Mouse (Mus musculus): Measurements from ENCODE around the gene Mmp7.

The Mmp7 gene

DNA sequence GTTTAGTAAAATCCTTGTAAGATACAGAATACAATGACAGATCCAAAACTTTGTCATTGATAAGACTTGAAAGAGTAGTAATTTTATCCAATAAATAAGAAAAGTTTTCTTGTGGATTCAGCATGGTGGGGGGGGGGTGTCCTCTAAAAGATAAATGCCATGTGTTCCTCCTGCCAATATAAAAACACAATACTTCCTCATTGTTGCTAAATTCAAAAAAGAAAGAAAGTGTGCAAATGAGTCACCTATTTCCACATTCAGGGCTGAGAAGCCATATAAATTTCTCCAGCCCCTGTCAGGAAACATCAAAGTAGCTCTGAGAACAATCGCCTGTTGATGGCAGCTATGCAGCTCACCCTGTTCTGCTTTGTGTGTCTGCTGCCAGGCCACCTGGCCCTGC lies at the start of gene Mmp7:
Mmp7 (plus strand) TSS at position 301 of the 400 bp plus-strand sequence.
- no peak for DNase-seq (ENCODE audit: extremely low read depth, low read depth, low spot score)

DNA sequence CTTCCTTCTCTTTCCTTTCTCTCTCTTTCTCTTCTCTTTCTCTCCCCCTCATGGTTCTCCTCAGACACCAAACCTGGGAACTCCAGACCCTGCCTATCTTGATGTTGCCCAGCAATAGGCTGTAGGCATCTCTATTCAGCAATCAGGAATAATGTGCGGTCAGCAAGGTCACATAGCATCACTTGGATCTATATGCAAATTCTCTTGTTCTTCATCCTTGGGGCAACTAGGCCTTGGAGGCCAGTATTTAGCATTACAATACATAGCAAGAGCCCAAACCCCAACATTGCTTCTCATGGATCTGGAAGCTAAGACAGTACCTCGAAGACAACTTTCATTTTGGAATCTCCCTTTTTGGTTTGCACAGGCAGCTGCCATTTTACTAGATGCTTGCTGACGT lies 44.0 kb upstream of the Mmp7 start:
- no peak for DNase-seq (ENCODE audit: extremely low read depth, low read depth, low spot score)

DNA sequence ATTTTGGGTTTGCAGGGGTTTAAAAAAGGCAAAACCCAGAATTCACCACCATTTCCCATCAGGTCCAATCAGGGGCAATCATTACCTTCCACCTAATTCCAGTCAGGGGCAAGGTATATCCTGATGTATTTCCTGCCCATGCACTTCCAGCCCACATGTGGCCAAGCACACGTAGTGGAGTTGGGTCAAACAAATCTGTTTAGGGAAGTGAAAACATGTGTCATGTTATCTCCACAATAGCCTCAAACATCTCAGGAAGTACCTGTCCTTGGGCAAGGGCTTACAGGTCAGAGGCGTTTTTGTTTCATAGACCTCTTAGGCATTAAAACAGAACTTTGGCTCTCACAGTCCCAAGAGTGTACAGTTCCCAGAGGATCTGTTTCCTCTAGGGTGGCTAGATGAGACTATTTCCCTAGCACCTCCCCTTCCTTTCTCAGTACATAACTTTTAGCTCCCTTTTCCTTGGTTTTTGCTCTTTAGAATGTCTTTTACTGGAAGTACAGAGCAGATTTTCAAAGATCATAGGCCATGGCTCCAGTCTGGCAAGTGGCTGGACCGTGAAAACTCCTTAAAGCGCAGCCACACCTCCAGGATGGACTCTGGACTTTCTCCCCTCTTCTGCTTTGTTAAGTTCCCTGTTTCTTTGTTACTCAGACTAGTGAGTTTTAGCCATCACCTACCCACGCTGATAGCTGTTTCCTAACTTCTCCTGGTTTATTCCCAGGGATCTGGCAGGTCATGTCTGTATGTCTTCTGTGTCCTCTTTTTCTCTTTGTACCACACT lies 41.3 kb upstream of the Mmp7 start:
- DNase-seq (ENCODE audit: extremely low read depth, low read depth, low spot score) = no peak

DNA sequence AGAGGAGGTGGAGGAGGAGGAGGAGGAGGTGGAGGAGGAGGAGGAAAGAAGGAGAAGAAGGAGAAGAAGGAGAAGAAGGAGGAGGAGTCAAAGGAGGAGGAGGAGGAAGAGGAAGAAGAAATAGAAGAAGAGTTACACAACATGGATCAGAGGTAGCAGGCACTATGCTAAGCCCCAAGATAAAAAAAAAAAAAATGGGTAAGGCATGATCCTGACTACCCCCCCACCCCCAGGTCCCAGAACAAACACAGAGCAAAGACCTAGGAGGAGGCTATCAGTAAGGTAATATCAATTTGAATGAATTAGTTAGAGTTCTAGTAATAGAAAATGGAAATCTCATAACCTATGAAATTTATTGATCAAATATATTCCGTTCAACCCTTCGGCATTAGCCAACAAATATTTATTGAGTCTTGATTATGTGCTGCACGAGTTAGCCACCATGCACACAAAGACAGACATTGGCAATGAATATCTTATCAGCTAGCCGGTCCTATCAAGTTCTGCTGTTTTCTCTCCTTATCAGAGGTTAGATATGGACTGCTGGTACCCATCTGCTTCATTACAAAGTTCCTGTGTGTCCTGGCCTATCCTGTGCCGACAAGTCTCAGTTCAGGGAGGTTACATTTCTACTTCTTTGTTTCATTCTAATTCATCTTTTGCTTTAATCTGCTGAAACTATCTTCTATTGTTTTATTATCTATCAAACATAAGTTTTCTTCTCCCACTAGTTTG lies 39.4 kb upstream of the Mmp7 start:
- no peak for DNase-seq (ENCODE audit: extremely low read depth, low read depth, low spot score)

DNA sequence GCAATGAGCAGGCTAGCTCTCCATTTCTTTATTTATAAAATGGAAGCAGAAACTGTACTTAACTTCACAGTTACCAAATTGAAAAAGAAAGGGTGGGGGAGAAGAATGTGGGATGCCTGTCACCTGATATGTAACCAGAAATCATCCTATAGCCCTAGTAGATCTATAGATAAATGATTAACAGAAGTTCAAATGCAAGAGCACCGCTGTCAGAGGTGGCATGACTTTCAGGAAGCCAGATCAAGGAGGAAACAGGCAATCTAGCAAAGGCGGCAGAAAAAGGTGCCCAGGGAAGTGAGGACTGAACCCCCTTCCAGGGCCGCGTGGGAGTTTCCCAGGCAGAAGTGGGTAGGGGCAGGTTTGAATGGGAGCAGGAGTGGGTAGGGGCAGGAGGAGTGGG lies 33.9 kb upstream of the Mmp7 start:
- DNase-seq (ENCODE audit: extremely low read depth, low read depth, low spot score) = no peak

DNA sequence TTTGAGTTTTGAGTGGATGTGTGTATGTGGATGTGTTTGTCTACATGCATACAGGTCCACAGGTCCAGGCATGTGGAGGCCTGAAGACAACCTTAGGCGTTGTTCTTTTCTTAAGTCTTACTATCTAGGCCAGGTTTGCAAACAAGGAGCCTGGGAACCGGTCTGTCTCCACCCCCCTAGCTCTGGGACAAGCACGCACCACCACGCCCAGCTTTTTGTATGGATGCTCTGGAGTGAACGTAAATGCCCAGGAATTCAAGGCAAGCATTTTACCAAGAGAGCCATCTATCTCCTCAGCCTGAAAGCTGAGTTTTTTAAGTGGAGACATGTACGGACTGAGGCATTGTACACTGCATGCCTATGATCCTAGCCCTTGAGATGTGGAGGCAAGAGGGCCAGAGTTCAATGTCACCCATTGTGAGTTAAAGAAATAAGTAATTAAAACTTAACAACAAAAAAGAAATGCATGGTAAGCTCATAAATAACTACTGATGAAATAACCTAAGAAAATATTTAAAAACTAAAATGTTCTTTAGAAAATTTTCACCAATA lies 32.3 kb upstream of the Mmp7 start:
- DNase-seq (ENCODE audit: extremely low read depth, low read depth, low spot score) = no peak

DNA sequence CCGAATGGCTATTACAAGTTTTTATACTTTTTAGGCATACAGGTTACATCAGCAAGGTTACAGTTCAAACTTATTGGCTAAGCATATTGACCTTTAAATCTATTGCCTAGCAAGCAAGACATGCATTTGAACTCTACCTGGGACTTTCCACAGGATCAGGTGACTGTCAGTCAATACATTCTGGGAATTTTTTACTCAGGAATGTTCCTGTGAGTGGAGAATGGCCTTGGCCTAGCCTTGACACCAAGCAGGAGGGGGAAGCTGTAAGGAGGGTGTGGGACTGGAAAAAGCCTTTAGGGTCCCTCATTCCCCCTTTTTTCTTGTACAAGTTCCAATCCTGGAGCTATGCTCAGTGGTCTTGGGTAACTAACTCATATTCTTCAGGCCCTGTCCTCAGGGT lies 30.5 kb upstream of the Mmp7 start:
- DNase-seq (ENCODE audit: extremely low read depth, low read depth, low spot score) = no peak

DNA sequence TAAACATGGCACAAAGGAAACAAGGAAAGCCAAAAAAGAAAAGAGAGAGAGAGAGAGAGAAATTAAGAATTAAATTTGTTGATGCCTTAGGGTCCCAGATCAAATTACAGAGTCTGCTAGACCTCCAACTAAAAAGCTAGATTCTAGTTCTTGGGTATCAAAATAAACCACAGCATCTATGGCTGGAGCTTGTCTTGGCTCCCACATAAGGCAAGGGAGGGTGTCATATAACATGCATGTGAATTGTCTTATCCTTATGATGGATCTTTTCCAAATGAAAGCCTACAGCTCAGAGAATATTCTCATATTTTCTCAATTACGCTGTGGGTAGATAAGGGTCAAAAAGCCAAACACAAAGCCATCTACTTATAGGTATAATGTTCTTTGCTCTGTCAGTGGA lies 22.2 kb upstream of the Mmp7 start:
- no peak for DNase-seq (ENCODE audit: extremely low read depth, low read depth, low spot score)

DNA sequence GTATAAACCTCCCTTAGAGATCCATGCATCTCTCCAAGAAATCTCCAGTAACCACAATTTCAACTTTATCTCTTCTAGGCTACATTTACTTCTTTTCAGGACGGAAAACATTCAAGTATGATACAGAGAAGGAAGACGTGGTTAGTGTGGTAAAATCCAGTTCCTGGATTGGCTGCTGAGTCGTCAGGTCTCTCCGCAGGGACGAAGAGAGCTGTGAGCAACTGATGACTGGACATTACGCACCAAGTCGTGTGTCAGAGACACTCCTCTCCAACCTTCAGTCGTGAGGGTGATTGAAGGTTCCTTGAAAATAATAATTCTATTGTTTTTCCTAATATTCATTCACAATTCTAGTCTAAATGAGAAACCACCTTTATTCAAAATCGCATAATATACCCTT lies 18.9 kb upstream of the Mmp7 start:
- DNase-seq (ENCODE audit: extremely low read depth, low read depth, low spot score) = no peak

DNA sequence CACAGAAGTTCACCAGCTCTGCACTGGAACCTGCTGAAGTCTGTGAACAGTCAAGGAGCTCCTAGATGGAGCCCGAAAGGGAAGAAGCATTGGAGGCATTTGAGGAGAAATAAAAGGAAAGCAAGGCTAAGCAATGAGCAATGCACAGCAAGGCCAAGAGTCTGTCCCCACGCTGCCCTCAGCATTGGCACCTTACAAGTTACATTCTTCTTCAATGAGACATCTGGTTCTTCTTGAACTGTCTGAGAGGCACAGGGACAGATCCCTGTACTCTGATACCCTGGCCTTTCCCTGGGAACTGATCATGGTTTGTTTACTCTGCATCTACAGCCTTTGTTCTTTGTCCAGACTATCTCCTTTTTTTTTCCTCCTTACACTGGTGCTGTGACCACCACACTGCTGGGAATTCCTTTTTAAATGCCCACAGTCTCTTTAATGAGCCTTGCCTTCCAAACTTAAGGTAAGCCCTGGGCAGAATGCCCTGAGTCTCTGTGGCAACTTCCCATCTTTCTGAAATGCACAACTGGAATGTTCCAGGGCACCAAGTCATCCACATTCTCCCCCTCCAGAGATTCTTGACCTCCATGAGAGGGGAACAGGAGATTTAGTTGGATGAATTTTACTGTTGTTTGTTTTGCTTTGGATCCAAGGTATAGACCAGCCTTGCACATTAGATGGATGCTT lies 13.6 kb upstream of the Mmp7 start:
- no peak for DNase-seq (ENCODE audit: extremely low read depth, low read depth, low spot score)

DNA sequence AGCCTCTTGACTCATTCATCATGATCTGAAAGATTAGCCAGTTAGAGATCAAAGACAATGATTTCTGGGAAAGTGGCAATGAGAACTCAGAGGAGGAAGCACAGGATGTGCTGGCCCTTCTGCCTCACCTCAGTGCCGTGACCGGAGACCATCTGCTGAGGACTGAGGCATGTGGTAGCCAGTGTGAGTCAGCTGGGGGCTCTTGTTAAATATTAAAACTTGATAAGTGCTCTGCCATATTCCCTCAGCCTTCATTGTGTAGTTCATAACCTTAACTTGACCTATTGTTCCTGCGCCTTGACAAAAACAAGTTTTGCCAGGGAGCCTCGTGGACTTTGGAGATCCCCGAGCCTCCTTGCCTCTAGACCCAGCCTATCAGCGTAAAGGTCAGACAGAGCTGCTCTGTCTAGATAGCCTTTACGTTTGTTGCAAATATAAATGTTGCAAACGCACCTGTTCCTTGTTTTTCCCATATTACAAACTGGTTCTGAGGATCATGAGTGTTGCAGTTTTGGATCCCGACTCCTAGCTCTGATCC lies 9.7 kb upstream of the Mmp7 start:
- DNase-seq (ENCODE audit: extremely low read depth, low read depth, low spot score) = no peak

DNA sequence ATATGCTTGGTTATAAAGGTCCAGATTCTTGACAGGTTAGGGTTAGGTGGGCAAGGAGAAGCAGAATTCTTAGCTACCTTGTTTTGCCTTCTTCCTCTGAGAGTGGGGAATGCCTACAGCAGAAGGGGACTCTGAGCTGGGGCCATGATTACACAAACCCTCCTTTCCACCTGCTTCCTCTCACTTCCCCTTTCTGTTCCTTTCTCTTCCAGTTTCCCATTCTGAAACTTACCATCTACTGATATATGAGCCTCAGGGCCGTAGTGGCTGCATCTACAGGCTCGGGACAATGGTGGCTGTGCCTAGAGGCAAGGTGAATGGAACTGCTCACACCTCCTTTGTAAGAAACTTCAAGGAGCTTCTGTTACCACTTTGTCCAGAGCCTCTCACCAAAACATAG lies 5.9 kb upstream of the Mmp7 start:
- DNase-seq (ENCODE audit: extremely low read depth, low read depth, low spot score) = no peak

DNA sequence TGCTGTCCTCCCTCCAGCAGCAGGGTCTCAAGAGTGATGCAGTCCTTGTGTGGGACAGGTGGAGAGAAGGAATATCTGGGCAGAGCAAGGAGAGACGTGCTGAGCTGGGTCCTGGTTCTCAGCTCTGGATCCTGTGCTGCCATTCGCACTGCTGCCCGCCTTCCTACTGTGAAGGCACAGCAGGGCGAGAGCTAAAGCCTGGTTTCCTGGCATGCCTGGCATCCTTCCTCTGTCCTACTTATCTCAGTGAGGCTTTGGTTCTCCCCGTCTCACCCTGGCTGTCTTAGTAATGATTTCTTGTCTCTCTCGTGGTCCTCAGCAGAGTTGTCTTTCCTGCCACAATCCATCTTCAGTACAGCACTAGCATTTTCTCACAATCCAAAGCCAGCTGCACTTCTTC lies 2.1 kb upstream of the Mmp7 start:
- no peak for DNase-seq (ENCODE audit: extremely low read depth, low read depth, low spot score)

DNA sequence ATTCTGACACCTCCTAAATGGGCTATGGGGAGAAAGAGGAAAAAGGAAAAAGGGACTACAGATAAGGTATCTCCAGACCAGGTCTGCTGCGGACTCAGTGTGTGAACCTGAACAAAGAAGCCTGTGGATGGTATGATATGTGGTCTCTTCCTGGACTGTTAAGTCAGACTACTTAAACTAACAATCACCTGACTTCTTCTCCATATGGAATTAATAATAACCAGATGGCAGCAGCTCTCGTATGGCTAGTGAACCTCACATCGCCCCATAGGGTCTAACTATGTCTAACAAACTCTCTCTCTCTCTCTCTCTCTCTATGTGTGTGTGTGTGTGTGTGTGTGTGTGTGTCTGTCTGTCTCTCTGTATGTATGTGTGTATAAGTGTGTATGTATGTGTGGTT lies 2.1 kb downstream of the Mmp7 start:
- no peak for DNase-seq (ENCODE audit: extremely low read depth, low read depth, low spot score)

DNA sequence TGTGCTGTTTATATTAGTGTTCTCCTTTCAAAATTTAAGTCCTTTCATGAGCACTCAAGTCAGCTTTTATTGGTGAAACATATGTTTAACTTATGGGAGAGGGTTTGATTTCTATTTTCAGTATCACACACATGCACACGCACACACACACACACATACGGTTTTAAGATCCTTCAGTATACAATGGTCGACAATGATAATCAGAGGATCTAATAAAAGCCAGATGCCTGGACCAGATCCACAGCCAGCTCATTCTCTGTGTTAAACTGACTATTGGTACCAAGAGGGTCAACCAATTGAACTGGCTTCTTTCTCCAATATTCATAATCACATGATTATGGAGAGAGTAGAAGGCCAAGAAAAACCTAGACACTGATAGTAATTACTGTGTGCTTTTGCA lies 3.8 kb downstream of the Mmp7 start:
- DNase-seq (ENCODE audit: extremely low read depth, low read depth, low spot score) = no peak

DNA sequence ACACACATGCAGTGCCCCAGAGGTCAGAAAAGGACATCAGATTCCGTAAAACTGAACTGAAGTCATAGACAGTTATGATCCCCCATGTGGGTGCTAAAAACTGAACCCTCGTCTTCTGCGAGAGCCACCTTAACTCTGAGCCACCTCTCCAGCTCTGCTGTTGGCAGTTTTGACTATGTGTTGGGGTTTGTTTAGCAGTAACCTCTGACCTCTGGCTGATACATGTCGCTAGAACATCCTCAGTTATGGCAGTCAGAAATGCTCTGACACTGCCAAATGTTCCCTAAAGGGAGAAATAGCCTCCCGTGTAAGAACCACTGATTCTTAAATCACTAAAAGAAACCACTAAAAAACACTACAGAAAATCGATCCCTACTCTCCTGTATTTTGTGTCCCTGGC lies 16.8 kb downstream of the Mmp7 start:
- no peak for DNase-seq (ENCODE audit: extremely low read depth, low read depth, low spot score)

DNA sequence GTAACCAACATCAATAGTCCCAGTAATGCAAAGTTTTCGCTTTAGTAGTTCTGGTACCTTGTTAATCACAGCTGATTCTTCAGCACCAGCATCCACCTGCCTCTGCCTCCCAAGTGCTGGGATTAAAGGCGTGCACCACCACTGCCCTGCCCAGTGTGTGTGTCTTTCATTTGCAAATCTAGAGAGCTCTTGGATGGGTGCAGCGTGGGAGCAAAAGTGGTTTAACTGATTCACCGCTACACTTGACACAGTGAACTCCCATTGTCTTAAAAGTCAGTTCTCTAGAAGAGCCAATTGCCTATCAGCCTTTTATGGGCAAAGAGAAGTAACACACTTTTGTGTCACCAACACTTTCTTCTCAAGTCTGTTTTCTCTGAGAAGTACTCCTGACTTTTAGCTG lies 19.3 kb downstream of the Mmp7 start:
- no peak for DNase-seq (ENCODE audit: extremely low read depth, low read depth, low spot score)

DNA sequence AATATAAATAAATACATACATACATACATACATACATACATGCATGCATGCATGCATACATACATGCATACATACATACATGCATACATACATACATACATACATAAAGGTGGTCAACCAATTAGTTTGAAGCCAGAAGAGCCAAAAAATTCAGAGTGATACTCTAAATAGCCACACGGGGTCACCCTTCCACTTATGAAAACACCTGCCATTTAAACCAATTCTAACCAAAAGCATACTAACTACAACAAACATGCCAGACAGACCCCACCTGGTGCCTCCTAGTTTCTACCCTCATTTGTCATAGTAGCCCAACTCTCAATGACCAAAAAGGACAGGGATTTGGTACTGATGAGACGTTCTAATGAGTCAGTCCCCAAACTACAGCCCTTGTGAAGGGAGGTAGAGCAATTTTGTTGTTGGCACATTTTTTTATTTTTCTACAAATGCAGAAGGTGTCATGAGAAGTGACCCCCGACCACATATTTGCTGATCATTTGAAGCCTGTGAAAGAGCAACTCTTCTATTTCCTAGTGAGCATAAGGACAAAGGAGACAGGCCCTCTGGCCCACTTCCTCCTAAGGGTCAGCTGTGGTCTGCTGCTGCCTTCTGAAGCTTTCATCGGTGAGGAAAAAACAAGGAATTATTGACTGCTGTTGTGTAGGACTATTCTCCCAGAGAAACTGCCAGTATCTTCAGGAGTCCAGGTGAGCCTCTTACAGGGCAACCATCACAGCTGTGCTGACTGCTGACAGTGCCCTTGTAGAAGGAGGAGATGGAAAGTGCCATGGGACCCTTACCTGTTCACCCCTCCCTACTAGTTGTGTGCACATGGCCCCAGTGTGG lies 22.4 kb downstream of the Mmp7 start:
- no peak for DNase-seq (ENCODE audit: extremely low read depth, low read depth, low spot score)

DNA sequence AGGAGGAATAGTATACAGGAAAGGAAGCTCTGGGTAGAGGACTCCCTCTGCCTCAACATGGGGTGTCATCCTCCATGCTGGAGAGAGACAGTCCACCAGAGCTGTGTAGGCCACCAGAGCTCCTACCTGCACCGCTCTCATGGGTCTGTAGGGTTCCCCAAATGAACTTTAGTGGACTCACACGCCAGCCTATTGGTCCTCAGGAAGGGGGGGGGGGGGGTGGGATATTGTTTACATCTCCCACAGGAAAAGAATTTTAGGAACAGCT lies 23.0 kb downstream of the Mmp7 start:
- DNase-seq (ENCODE audit: extremely low read depth, low read depth, low spot score) = no peak

DNA sequence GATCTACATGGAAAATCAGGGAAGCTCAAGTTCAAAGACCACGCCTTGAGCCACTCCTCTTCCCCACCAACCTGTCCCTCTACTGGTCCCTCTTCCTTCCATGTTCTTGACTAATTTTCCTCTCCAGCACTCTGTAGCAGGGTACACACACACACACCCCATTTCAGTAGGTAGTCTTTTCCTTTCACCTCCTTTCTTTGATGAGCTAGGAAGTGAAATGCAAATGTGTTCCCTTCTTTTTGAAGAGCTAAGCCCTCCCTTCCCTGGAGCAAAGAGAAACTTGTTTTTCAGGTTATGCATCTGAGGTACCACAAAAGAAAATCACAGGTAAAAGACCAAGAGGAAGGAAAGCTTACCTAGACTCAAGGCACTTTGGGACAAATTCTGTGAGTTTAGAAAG lies 29.7 kb downstream of the Mmp7 start:
- DNase-seq (ENCODE audit: extremely low read depth, low read depth, low spot score) = no peak

DNA sequence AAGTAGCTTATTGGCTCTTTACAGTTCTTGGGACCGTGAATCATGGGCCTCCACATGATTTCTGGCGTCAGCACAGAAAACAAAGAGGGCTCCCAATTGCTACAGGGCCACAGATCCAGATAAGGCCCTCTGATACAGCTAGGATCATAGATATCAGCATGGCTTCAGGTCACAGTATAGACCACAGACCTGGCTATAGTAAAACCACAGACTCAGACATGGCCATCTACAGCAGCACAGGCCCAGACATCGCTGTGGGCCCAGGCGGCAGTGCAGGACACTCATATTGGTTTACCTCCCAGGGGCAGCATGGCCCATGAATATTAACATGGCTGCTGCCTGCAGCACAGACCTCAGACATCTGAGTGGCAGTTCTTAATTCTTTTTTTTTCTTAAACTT lies 37.1 kb downstream of the Mmp7 start:
- no peak for DNase-seq (ENCODE audit: extremely low read depth, low read depth, low spot score)
